Mouse (Mus musculus) MEL (cell line): ENCODE measurements around the gene Lrrc3. TPM values are rescaled to one million over a fixed set of nuclear protein-coding genes. Genes with fewer than 3 reads are reported as not detected.

Source experiments
- DNase-seq: peaks from one replicate; pipeline ENCODE4 v3.0.0; 2011; ENCODE audit warnings: low read depth, low spot score
- H3K27ac ChIP-seq: 2 replicates; pipeline ENCODE4 v1.5.1; 2012; ENCODE audit warnings: low read depth, mild to moderate bottlenecking, control low read depth, low read length, moderate library complexity; ENCODE audit not compliant: control insufficient read depth
- H3K27me3 ChIP-seq, 2 experiments: fragments of 150-350 bp in 1 of 2; sonication (generic) in 1 of 2; 2 replicates each; pipeline ENCODE4 v1.6.1; 2012; ENCODE audit warnings: low read length in 2 of 2, mild to moderate bottlenecking in 2 of 2, improper control_type of control experiment in 1 of 2, moderate library complexity in 1 of 2; ENCODE audit not compliant: insufficient read depth in 2 of 2, control insufficient read depth in 1 of 2
- H3K36me3 ChIP-seq, 2 experiments: 2 replicates each; pipeline ENCODE4 v1.6.1; 2012 to 2014; ENCODE audit warnings: low read length in 2 of 2, improper control_type of control experiment in 1 of 2, inconsistent platforms in 1 of 2, mild to moderate bottlenecking in 1 of 2; ENCODE audit not compliant: insufficient read depth in 2 of 2, control insufficient read depth in 1 of 2
- H3K4me1 ChIP-seq, 2 experiments: fragments of 150-350 bp in 1 of 2; sonication (generic) in 1 of 2; 2 replicates each; pipeline ENCODE4 v1.6.1; 2012; ENCODE audit warnings: low read length in 2 of 2, improper control_type of control experiment in 1 of 2, mild to moderate bottlenecking in 1 of 2; ENCODE audit not compliant: insufficient read depth in 2 of 2, control insufficient read depth in 1 of 2
- H3K4me3 ChIP-seq, 2 experiments: fragments of 150-350 bp in 1 of 2; sonication (generic) in 1 of 2; 2 replicates each; pipeline ENCODE4 v1.5.1; 2012; ENCODE audit warnings: low read depth in 2 of 2, low read length in 2 of 2, mild to moderate bottlenecking in 2 of 2, moderate library complexity in 2 of 2, control low read depth in 1 of 2, improper control_type of control experiment in 1 of 2; ENCODE audit not compliant: control insufficient read depth in 1 of 2, insufficient read depth in 1 of 2
- H3K79me2 ChIP-seq: 2 replicates; pipeline ENCODE4 v1.6.1; 2012; ENCODE audit warnings: mild to moderate bottlenecking, low read length, moderate library complexity; ENCODE audit not compliant: control insufficient read depth, poor library complexity, insufficient read depth
- H3K9ac ChIP-seq: 2 replicates; pipeline ENCODE4 v1.6.1; 2012; ENCODE audit warnings: low read depth, mild to moderate bottlenecking, control low read depth, low read length, moderate library complexity; ENCODE audit not compliant: control insufficient read depth, poor library complexity, severe bottlenecking
- H3K9me3 ChIP-seq: fragments of 150-350 bp; sonication (generic); replicated peaks from 2 replicates; pipeline ENCODE4 v1.6.1; 2012; ENCODE audit warnings: mild to moderate bottlenecking, low read length, improper control_type of control experiment, moderate library complexity; ENCODE audit not compliant: insufficient read depth
- CHD1 ChIP-seq: IDR thresholded peaks from 2 replicates; pipeline ENCODE4 v1.6.1; 2012; ENCODE audit warnings: low read depth, mild to moderate bottlenecking, inconsistent platforms, low read length, improper control_type of control experiment
- CTCF ChIP-seq, 3 experiments: IDR thresholded peaks in 2 of 3; conservative IDR thresholded peaks in 1 of 3; 2 replicates each; pipeline ENCODE4 v1.5.1; 2011 to 2012; ENCODE audit warnings: low read length in 3 of 3, low read depth in 2 of 3, mild to moderate bottlenecking in 2 of 3, improper control_type of control experiment in 1 of 3, inconsistent platforms in 1 of 3, mixed read lengths in 1 of 3, moderate library complexity in 1 of 3; ENCODE audit not compliant: control insufficient read depth in 1 of 3, insufficient read depth in 1 of 3, poor library complexity in 1 of 3, severe bottlenecking in 1 of 3
- EP300 ChIP-seq, 2 experiments: IDR thresholded peaks; 2 replicates each; pipeline ENCODE4 v1.6.1; 2011; ENCODE audit warnings: improper control_type of control experiment in 2 of 2, low read length in 2 of 2, low read depth in 1 of 2, mild to moderate bottlenecking in 1 of 2
- ETS1 ChIP-seq: IDR thresholded peaks from 2 replicates; pipeline ENCODE4 v1.6.1; 2012; ENCODE audit warnings: low read depth, mild to moderate bottlenecking, inconsistent platforms, low read length, improper control_type of control experiment, moderate library complexity
- GABPA ChIP-seq: IDR thresholded peaks from 2 replicates; pipeline ENCODE4 v1.6.1; 2012; ENCODE audit warnings: low read depth, mild to moderate bottlenecking, inconsistent platforms, low read length, improper control_type of control experiment, moderate library complexity
- HCFC1 ChIP-seq: IDR thresholded peaks from 2 replicates; pipeline ENCODE4 v1.6.1; 2012; ENCODE audit warnings: low read depth, mild to moderate bottlenecking, inconsistent platforms, low read length, improper control_type of control experiment, moderate library complexity
- JUND ChIP-seq: IDR thresholded peaks from 2 replicates; pipeline ENCODE4 v1.6.1; 2011; ENCODE audit warnings: low read depth, mild to moderate bottlenecking, improper control_type of control experiment, low read length
- MAX ChIP-seq: IDR thresholded peaks from 2 replicates; pipeline ENCODE4 v1.6.1; 2011; ENCODE audit warnings: low read length, improper control_type of control experiment
- MEF2A ChIP-seq: IDR thresholded peaks from 2 replicates; pipeline ENCODE4 v1.6.1; 2014; ENCODE audit warnings: low read depth, mild to moderate bottlenecking, inconsistent platforms, low read length, improper control_type of control experiment; ENCODE audit not compliant: poor library complexity, insufficient replicate concordance, severe bottlenecking; ENCODE audit errors: extremely low read depth
- MXI1 ChIP-seq: IDR thresholded peaks from 2 replicates; pipeline ENCODE4 v1.6.1; 2011; ENCODE audit warnings: mild to moderate bottlenecking, low read depth, low read length, improper control_type of control experiment
- NELFE ChIP-seq: IDR thresholded peaks from 2 replicates; pipeline ENCODE4 v1.6.1; 2011; ENCODE audit warnings: low read depth, low read length, improper control_type of control experiment
- POLR2AphosphoS2 ChIP-seq: IDR thresholded peaks from 2 replicates; pipeline ENCODE4 v1.6.1; 2011; ENCODE audit warnings: low read length, improper control_type of control experiment
- POLR2AphosphoS5 ChIP-seq: IDR thresholded peaks from 2 replicates; pipeline ENCODE4 v1.6.1; 2012; ENCODE audit warnings: low read depth, borderline replicate concordance, mild to moderate bottlenecking, inconsistent platforms, low read length, moderate library complexity, mixed read lengths
- RAD21 ChIP-seq: IDR thresholded peaks from 2 replicates; pipeline ENCODE4 v1.6.1; 2011; ENCODE audit warnings: mild to moderate bottlenecking, low read depth, low read length, improper control_type of control experiment
- RCOR1 ChIP-seq: IDR thresholded peaks from 2 replicates; pipeline ENCODE4 v1.6.1; 2012; ENCODE audit warnings: low read depth, mild to moderate bottlenecking, inconsistent platforms, low read length, improper control_type of control experiment
- SMC3 ChIP-seq: IDR thresholded peaks from 2 replicates; pipeline ENCODE4 v1.6.1; 2011; ENCODE audit warnings: low read depth, low read length, improper control_type of control experiment
- TAL1 ChIP-seq: IDR thresholded peaks from 2 replicates; pipeline ENCODE4 v1.6.1; 2012; ENCODE audit warnings: mild to moderate bottlenecking, inconsistent platforms, low read length, moderate library complexity, mixed read lengths
- TCF12 ChIP-seq: IDR thresholded peaks from 2 replicates; pipeline ENCODE4 v1.6.1; 2014; ENCODE audit warnings: low read depth, mild to moderate bottlenecking, inconsistent platforms, low read length, improper control_type of control experiment, moderate library complexity
- USF1 ChIP-seq: IDR thresholded peaks from 2 replicates; pipeline ENCODE4 v1.6.1; 2014; ENCODE audit warnings: low read depth, mild to moderate bottlenecking, inconsistent platforms, low read length, improper control_type of control experiment, moderate library complexity
- USF2 ChIP-seq, 2 experiments: IDR thresholded peaks; 2 replicates each; pipeline ENCODE4 v1.6.1; 2011 to 2012; ENCODE audit warnings: improper control_type of control experiment in 2 of 2, low read length in 2 of 2, borderline replicate concordance in 1 of 2, inconsistent platforms in 1 of 2, low read depth in 1 of 2, mild to moderate bottlenecking in 1 of 2; ENCODE audit not compliant: insufficient read depth in 1 of 2
- ZC3H11A ChIP-seq: IDR thresholded peaks from 2 replicates; pipeline ENCODE4 v1.6.1; 2012; ENCODE audit warnings: low read depth, mild to moderate bottlenecking, inconsistent platforms, low read length, improper control_type of control experiment
- ZKSCAN1 ChIP-seq: IDR thresholded peaks from 2 replicates; pipeline ENCODE4 v1.6.1; 2012; ENCODE audit warnings: low read depth, mild to moderate bottlenecking, inconsistent platforms, low read length, improper control_type of control experiment, moderate library complexity
- polyA plus RNA-seq, 2 experiments: library from polyadenylated mRNA; stranded (reverse) in 1 of 2; unstranded in 1 of 2; fragments of >175 nt in 1 of 2; fragments of >200 nt in 1 of 2; gene quantifications; 2 replicates each; pipeline versions ENCODE4 v1.2.1 to v1.2.4; 2012; ENCODE audit warnings: low replicate concordance in 2 of 2, low read depth in 1 of 2; ENCODE audit not compliant: insufficient read length in 2 of 2, insufficient read depth in 1 of 2, missing spikeins in 1 of 2
- total RNA-seq: library from RNA; depleted of rRNA; stranded (reverse); fragments of 300-350 nt; gene quantifications from 2 replicates; pipeline ENCODE4 v1.2.3, GENCODE M21; 2012

The Lrrc3 gene
- total and polyA plus RNA-seq, 3 experiments: 0.15 to 0.74 TPM; not detected in 1

GRCm38 (mm10) chr10:77886007-77886747, 16.2 kb downstream of the Lrrc3 start:
- peak; percentile 30 for DNase-seq
- Histone ChIP-seq H3K27me3 (0 out of 4 replicates have a peak, but pooled peaks cover 0 to 1% of the 10 kb centered on the region in 2 experiments), H3K4me1 (no peaks in the 10 kb centered on the region), H3K36me3 (no peaks in the 10 kb centered on the region), H3K27ac (no peak overlapping the region), H3K4me3 (no peak overlapping the region), H3K9ac (no peak overlapping the region), H3K79me2 (no peaks in the 10 kb centered on the region), H3K9me3 (no peaks in the 10 kb centered on the region)
- no peak for TF ChIP-seq POLR2AphosphoS2
- TF ChIP-seq RAD21: peak; percentile 5
- no peak for TF ChIP-seq NELFE
- no peak for TF ChIP-seq ETS1
- peak in 2 of 3 experiments; percentile 1 to 6; a peak in 1 of 6 replicates for TF ChIP-seq CTCF (IDR thresholded peaks at IDR 0.05 in 2 of 3, conservative IDR thresholded peaks at IDR 0.05 in 1 of 3; ENCODE audit: control insufficient read depth in 1 of 3, insufficient read depth in 1 of 3, low read depth in 2 of 3, low read length in 3 of 3, poor library complexity in 1 of 3, severe bottlenecking in 1 of 3)

- no peaks in the 10 kb centered on the region for H3K79me2 ChIP-seq
- peak; percentile 28 for DNase-seq
- H3K4me1 ChIP-seq: 0 out of 4 replicates have a peak, but pooled peaks cover 0 to 2% of the 10 kb centered on the region in 2 experiments
- H3K36me3 ChIP-seq: no peaks in the 10 kb centered on the region
- no peak overlapping the region for H3K9ac ChIP-seq
- H3K9me3 ChIP-seq: no peaks in the 10 kb centered on the region
- no peak overlapping the region for H3K4me3 ChIP-seq
- TF ChIP-seq CTCF (IDR thresholded peaks at IDR 0.05 in 2 of 3, conservative IDR thresholded peaks at IDR 0.05 in 1 of 3; ENCODE audit: control insufficient read depth in 1 of 3, insufficient read depth in 1 of 3, low read depth in 2 of 3, low read length in 3 of 3, poor library complexity in 1 of 3, severe bottlenecking in 1 of 3): peak; percentile 37 to 61 (median 45)
- TF ChIP-seq RCOR1: no peak
- peak; percentile 32 for TF ChIP-seq SMC3
- no peak for TF ChIP-seq EP300 (IDR thresholded peaks at IDR 0.05; ENCODE audit: low read depth in 1 of 2, low read length in 2 of 2)
- TF ChIP-seq NELFE: no peak
- no peak for TF ChIP-seq TAL1
- no peak for TF ChIP-seq MEF2A
- TF ChIP-seq MAX: no peak
- no peak overlapping the region for H3K27ac ChIP-seq
- 0 out of 4 replicates have a peak, but pooled peaks cover 0 to 1% of the 10 kb centered on the region in 2 experiments for H3K27me3 ChIP-seq
These were observed 19.8 kb downstream of the Lrrc3 start for GRCm38 (mm10) chr10:77882553-77882952.

GRCm38 (mm10) chr10:77880305-77880704, 22.0 kb downstream of the Lrrc3 start:
- H3K9ac ChIP-seq: no peak overlapping the region
- no peak overlapping the region for H3K27ac ChIP-seq
- peak; percentile 41 for DNase-seq
- H3K27me3 ChIP-seq: no peaks in the 10 kb centered on the region
- no peaks in the 10 kb centered on the region for H3K79me2 ChIP-seq
- H3K9me3 ChIP-seq: no peaks in the 10 kb centered on the region
- no peak overlapping the region for H3K4me3 ChIP-seq
- 0 out of 4 replicates have a peak, but pooled peaks cover 0 to 2% of the 10 kb centered on the region in 2 experiments for H3K4me1 ChIP-seq
- no peaks in the 10 kb centered on the region for H3K36me3 ChIP-seq
- TF ChIP-seq TCF12 (no peak), POLR2AphosphoS5 (no peak), RAD21 (peak; percentile 43), USF2 (IDR thresholded peaks at IDR 0.05; ENCODE audit: borderline replicate concordance in 1 of 2, insufficient read depth in 1 of 2, low read depth in 1 of 2, low read length in 2 of 2) (no peak), ZC3H11A (no peak), ZKSCAN1 (no peak), TAL1 (no peak), JUND (no peak), USF1 (no peak), MXI1 (no peak), CHD1 (no peak), HCFC1 (no peak), MAX (no peak), GABPA (no peak), CTCF (IDR thresholded peaks at IDR 0.05 in 2 of 3, conservative IDR thresholded peaks at IDR 0.05 in 1 of 3; ENCODE audit: control insufficient read depth in 1 of 3, insufficient read depth in 1 of 3, low read depth in 2 of 3, low read length in 3 of 3, poor library complexity in 1 of 3, severe bottlenecking in 1 of 3) (peak in 2 of 3 experiments; percentile 34 to 42; a peak in 4 of 6 replicates), ETS1 (no peak)
